Mouse (Mus musculus) spleen, adult 18-20 months (tissue): ENCODE measurements around the gene Mcu.

Source experiments
- DNase-seq, 2 experiments: peaks; one replicate each; pipeline ENCODE4 v3.0.0; 2022; ENCODE audit warnings: mixed read lengths in 2 of 2

Mcu gene

GRCm38 (mm10) chr10:59419516-59419915 lies 197.0 kb downstream of the Mcu start:
- DNase-seq, result no peak

- no peak for DNase-seq
Observed at GRCm38 (mm10) chr10:59416623-59417022, 199.9 kb downstream of the Mcu start.

GRCm38 (mm10) chr10:59413711-59414110 lies 202.8 kb downstream of the Mcu start:
- no peak for DNase-seq

- no peak for DNase-seq
Observed at GRCm38 (mm10) chr10:59410264-59410663, 206.2 kb downstream of the Mcu start.

- DNase-seq, result no peak
Observed at GRCm38 (mm10) chr10:59408499-59408898, 208.0 kb downstream of the Mcu start.

GRCm38 (mm10) chr10:59403793-59404149 lies 212.7 kb downstream of the Mcu start:
- DNase-seq, result no peak

- DNase-seq, result no peak
Observed at GRCm38 (mm10) chr10:59402899-59403792, 213.3 kb downstream of the Mcu start, which contains the start of gene Pla2g12b. Gene Pla2g12b, plus strand, starts transcription at chr10:59403660.
